Mouse (Mus musculus) right cerebral cortex, postnatal 4 days (tissue): ENCODE measurements at regions not wholly inside any gene's neighbourhood (a gene's known extent, or its start where the extent isn't known, plus 50 kb on each side); places are given as distances from the start of the nearest gene placed in this dataset.

Experiments used
- DNase-seq: peaks from one replicate; pipeline ENCODE4 v3.0.0-alpha.2; 2022

DNA sequence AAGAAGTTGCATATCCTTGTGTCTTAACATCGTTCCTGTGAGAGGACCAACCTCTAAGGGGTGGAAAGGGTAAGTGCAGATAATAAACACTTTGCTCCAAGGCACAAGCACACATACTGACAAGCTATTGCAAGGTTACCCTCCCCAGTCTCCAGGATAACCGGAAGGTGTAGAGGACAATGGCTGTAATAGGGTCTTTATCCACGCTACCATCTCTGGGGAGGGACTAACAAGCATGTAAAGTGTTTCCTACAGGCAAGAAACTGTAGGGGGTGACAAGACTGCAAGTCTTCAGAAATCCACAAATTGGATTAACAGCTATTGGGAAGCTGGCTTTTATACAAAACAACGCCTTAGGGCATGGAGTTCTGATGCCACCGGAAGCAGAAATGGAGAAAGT lies 197.5 kb upstream of the Chl1 start:
- no peak for DNase-seq

DNA sequence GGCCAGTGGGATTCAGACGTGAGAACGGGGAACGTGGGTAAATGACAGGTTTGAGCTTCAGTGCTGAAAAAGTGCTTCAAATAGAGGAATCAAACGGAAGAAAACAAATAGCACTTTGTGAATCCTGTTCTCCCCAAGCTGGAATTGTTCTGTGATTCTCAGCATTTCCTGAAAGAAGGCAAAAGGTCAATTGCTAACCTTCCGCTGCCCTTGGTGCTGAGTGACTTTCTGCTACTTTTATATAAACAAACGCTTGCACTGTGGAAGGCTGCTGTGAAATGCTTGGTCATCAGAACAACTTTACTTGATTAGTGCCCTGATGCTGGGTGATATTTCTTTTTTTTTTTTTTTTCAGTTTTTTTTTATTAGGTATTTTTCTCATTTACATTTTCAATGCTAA lies 192.3 kb upstream of the Chl1 start:
- no peak for DNase-seq

DNA sequence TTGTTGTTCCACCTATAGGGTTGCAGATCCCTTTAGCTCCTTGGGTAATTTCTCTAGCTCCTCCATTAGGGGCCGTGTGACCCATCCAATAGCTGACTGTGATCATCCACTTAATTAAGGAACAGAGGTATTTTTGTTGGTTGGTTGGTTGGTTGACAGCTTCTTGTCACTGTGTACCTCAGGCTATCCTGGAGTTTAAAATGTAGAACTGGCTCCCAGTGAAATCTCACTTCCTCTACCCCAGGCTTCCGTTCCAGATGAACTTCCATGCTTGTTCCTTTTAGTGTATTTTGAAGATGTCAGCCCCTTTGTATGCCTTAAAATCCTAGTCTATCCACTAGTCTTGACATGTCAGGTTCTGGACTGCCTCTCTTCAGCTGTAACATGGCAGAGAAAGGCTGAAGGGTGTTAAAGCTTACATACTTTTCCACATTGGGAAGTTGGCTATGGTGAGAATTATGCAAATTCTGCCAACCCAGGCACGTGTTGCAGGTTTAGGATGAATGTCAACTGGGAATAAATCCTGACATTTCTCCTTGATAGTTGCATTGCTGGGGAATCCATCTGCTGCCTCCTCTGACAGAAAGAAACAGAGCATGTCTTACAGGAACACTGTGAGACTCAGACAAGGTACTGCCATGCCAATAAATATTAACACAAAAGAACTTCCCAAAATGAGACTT lies 191.6 kb upstream of the Chl1 start:
- DNase-seq, result no peak

DNA sequence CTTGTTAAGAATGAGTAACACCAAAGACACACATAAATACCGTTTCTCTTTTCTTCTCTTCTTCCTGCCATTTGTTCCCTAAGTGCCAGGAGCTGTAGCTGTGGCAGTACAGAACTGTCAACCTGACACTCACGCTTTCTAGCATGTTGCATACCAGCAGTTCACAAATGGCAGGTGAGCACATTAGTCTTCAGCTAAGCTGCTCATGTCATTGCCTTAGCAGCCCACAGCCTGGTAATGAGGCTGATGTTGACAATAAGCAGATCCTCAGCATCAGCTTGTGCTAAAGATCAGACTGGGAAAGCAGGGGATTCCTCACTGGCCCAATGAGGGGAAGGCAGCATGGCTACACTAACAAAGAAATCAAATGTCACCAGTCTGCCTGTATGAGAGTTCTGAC lies 190.4 kb upstream of the Chl1 start:
- DNase-seq, result no peak

DNA sequence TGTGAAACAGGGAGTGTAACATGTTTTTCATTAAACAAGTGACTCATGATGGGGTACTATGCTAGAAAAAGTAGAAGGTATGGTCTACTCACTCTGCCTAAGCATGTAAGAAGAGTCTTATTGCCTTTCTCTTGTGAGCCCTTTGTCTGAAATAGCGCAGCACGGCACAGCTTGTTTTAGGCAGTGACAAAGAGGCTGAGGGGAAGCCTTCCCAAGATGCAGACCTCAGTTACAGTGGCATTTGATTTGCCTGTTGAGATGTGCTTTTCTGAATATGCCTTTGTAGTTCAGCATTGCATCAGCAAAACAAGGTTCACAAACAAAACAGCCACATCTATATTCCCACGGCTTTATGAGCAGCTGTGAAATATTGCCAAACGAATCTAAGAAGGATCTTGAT lies 189.8 kb upstream of the Chl1 start:
- DNase-seq, result no peak

DNA sequence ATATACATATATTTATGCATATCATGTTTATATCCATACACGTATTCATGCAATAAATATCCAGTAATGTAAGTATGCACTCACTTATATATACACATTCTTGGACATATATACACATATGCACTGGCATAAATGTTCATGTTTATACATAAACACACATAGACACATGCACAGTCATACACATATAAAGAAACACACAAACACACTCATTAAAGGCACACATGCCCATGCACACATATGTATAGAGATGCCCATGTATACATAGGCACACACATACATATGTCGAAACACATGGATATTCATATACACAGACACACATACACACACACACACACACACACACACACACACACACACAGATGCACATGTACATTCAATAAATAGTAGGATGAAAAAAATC lies 189.3 kb upstream of the Chl1 start:
- no peak for DNase-seq

DNA sequence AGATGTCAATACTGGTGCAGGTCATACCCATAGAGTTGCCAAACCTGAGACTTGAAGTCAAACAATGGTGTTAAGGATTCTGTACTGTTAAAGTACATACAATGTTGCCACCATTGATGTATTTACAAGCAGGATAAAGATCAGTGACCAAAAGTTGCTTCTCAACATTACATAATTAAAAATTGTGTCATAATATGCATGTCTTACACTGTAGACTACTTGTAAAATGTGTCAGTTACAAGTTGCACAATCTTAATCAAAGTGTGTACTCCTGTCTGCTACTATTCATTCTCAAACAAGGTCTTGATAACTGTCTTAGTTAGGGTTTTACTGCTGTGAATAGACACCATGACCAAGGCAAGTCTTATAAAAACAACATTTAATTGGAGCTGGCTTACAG lies 187.9 kb upstream of the Chl1 start:
- DNase-seq, result no peak

DNA sequence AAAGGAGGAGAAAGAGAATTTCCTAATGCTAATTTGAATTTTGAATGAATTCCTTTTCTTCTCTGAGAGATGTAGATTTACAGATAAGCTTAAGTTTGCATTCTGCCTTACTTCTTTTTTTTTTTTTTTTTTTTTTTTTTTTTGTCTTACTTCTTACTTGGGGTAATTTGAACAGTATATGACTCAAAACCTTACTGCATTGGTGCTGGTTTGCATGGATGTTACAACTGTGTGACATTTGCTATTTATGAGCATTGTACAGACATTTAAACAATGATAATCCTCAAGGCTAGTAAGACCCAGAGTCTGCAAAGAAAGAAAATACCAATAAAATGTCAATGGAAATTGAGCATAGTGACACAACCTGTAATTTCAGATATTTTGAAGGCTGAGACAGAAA lies 174.7 kb upstream of the Chl1 start:
- no peak for DNase-seq

DNA sequence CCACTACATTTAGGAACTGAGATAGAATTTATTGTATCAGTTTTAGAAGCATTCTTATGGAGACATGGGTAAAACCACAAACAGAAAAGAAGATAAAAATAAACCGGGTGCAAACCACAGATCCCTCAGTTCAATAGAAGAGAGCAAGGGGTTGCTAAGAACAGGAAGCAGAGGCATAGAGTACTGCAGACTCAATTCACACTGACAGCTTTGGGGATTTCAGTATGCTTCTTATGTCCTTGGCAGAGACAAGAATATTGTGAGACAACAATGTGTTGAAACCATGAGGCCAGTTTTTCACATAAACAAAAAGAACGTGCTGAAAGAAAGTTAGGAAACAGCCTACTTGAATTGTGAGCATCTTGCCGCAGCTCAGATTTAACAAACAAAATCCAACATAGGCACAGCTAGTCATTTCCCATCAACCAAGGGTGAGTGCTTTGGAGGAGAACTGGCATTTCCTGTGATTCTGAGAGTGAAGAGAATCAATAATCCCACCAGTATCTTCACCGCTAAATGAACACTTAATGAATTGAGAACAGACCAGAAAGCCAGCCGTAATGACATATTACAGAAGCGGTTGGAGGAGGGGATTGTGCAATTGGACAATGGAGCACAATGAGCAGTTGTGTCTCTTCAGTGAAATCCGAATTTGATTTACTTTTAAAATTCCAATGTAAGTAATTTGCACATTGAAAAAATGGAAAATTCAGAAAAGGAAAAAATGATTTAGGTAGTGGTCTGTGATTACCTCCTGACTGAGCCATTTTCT lies 170.2 kb upstream of the Chl1 start:
- no peak for DNase-seq

DNA sequence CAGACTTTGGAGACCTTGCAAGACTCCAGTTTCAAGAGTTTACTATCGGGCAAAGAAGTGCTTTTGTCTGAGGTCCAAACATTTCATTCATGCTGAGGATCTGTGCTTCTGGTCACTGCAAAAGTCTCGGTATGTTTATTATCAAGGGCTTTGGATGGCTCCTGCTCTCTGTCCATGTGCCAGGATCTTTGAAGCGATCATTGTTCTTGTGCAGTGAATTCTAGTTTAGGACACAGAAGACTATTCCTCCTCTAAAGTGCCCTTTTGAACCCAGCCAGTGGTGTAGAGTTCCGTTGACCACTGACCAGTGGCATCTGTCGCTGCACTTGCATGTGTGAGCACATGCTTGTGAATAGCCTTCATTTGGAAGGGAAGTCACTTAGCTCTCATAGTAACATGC lies 166.9 kb upstream of the Chl1 start:
- DNase-seq, result no peak

DNA sequence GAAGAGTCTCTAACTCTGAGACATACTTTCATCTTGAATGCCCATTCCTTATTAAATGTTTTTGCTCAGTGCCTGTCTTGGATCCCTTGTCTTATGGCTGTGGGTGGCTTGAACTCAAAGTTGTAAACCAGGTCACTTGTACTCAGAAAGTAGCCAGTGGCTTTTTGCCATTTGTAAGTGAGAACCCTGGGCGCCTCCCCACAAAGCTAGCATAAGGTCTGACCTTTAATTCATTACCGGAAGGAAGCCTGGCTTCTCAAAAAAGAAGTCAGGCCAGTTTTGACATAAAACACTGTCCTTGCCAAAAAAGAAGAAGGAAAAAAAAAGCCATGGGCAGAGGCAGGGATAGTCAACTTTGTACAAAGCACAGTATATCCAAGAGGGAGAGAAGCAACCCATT lies 166.0 kb upstream of the Chl1 start:
- DNase-seq, result no peak

DNA sequence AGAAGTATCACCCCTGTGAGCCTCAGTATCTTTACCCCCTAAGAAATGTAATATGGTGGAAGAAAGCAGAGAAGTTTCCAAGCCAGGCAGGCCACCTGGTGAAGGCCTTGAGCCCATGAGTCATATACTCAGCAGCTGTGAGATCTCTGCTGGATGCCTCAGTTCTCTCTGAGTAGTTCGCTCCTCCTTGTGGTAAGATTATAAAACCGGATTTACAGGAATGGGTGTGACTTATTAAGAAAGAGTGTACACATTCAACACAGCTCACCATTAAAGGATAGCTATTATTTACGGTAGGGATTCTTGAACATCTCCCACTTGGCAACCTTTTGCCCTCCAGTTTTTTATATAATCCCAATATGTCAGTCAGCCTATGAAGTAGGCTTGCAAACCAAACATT lies 165.2 kb upstream of the Chl1 start:
- no peak for DNase-seq

DNA sequence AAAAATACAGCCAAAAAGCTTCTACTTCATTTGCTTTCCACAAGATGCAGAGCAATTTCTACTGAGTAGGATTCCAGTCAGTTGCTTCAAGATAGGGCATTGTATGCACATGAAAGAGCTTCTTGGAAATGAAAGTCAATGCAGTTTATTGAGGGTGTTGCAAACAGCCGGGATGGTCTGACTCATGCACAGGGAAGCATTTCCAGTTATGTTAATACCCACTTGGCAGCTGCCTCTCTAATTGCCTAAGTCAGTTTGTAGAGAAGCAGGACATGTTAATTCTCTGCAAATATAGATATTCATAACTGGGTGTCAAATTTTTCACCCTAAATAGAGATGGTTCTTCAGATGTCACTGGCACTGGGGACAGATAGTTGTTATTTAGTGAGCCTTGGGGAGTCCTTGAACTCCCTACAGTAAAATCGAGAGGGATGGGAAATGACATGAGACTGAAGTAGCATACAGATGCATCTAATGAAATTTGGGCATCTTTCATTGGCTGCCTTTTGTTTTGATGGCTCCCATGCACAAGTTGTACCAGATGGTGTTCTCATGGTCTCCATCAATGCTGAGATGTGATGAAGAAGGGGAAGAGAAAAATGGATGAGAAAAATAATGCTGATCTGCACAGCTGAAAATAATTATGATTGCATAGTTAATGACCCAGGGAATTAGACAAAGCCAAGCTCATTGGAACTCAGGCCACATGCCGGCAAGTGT lies 157.8 kb upstream of the Chl1 start:
- no peak for DNase-seq

DNA sequence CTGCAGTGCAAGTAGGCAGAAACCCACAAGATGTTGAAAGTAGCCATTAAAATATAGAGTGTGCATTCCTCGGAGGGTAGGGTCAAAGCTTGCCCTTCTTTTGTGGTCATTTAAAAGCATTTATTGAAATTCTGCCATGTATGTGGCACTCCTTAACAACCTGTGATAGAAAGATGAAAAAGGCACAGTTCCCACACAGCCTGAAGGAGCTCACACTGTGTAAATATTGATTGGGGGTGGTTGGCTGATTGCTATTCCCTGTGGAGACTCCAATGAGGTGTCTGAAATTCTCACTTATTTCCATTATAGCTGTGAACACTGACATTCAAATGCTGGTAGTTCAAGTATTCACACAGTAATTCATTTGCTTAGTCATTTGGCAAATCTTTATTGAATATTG lies 157.0 kb upstream of the Chl1 start:
- DNase-seq, result no peak

DNA sequence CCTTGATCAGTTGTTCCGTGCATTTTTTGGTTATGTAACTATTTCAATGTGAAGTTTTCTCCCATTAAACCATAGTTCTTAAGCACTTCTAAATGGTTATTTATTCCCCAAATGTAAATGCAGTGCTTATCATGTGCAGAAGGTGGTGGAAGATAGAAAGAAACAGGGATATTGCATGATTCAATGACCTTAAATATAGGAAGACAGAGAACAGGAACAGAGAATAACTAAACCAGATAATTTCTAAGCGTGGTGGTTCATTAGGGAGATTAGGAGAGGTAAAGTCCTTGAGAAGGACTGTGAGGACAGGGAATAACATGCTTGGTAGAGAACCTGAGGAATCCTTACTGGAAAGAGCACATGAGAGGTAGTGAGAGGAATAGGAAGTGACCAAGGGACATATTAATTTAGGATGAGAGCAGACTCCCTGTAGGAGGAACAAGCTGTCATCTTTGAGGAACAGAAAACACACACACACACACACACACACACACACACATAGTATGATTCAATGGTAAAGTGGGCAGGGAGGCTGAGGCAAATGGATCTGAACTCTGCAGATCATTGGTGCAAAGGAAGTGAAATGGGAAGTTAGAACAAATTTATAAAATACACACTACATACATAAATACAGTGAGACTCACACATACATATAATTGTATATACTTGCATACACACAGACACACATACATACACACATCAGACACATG lies 143.4 kb upstream of the Chl1 start:
- no peak for DNase-seq

DNA sequence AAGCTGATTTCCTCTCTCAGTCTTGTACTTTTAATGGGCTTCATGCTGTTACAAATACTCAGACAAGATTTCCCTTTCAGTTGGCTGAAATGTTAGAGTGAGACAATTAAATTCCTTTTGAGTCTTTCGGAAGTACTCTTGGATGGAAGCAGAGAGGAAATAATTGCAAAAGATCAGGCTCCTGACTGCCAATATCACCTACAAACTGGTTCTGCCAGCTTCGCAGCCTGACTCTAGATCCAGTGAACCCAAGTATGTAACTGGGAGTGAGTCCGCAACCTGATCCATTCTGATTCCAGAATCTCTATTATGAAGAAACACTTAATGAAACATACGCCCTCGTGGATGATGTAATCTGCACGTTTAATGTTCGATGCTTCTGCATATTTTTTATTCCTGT lies 135.4 kb upstream of the Chl1 start:
- no peak for DNase-seq

DNA sequence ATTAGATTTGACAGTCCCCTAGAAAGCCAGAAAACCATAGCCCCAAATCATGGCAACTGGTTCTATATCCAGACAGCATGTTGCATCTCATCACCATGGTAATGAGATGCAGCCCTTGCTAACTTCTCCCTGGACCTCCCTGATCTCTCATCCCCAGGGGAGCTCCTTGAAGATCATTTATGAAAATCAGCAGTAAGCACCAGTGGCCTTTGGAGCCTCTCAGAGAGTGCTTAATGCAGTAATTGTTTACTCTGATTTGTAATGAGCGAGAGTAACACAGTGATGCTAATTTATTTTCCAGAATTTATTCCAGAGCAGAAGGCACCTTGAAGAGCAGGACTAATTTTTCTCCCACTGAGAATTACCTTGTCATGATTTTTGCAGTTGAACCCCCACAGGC lies 133.1 kb upstream of the Chl1 start:
- DNase-seq, result no peak

DNA sequence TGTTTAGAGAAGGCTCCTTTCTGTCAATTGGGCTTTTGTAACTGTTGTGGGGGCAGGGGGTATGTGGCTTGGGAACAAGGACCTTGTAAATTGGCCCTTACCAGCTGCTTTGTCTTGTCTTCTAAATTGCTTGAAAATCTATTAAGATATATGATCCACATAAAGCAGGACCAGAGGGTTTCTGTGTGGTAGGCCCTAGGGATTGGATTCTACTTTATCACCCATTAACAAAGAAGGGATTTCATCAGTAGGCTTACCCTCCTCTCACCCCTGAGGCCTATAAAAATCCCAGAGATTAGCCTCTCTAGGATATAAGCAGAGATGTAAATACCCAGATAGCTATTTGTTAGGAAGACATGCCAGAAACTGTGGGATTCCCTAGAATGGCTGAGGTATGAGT lies 132.3 kb upstream of the Chl1 start:
- no peak for DNase-seq

DNA sequence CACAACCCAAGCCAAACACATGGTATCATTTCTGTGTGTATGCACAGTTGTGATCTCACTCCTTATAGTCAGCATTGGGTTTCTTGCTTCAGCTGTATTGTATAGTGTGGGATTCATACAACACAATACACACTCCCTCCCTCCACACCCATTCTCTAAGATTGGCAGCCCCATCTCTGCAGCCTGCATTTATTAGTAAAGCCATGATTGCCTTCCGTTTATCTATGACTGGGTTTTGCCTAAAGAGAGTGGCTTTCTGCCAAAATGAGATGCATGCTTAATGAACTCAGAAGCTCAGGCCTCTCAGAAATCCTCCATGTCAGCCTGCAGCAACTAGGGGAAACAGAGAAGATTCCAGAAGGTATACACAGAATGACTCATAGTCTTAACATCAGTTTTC lies 129.4 kb upstream of the Chl1 start:
- DNase-seq, result no peak

DNA sequence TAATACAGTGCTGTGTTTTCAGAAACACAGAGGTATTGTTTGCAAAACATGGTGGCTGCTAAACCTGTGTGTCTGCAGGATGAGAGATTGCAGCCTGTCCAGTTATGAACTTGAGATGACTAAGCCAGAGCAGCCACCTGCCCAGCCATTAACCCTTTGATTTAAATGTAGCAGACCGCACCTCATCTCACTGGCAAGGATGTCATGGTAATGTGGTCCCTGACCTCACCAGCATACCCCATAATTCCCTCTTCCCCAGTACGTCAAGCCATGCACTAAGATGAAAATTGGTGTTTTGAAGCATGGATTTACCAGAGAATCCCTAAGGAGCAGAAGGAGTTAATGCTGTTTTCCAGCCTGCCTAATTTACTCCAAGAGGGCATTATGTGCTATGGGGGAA lies 128.5 kb upstream of the Chl1 start:
- no peak for DNase-seq

DNA sequence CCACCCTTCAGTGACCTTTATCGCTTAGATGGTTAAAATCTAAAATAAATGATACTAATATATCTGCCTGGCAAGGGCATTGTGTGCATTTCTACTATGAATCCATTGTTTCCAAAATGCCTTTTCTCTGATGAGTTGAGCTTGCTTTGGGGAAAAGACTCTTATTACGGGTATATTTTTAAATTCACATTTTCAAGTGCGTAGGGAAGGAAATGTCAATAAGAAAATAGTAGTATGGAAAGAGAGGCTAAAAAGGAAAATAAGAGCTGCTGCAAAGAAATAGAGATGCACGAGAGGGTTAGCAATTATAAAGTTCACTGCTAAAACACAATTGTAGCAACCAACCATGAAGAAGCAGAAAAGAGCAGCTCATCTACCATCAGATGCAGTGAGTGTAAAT lies 123.8 kb upstream of the Chl1 start:
- DNase-seq, result no peak

DNA sequence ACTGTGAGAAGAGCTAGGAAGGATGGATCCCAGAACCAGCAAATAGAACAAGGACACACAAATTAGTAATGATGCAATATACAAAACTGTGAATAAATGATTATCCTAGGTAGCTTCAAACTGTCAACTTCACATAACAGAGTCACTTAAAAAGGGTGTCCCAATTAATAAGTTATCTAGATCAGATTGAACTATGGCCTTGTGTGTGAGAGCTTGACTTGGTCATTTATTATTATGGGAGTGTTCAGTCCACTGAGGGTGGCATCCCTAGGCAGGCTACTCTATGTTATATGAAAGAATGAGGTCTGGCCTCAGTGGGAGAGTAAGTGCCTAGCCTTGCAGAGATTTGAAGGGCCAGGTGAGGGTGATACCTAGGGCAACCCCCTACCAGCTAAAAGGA lies 104.4 kb upstream of the Chl1 start:
- no peak for DNase-seq

DNA sequence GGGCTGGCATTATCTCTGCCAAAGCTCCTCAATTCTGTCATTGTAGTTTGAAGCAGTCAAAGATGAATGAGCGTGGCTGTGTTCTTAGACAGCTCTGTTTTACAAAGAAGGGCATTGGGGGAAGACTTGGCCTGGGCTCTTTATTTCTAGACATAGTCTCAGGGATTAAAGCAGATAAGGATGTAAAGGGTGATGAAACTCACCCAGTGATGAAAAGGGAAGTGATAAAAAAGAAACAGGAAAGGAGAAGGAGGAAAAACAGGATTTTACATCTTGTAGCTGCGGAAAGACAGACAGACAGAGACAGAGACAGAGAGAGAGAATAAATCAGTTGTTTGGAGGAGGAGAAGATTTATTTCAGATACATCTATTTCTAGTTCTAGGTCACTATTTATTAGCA lies 95.5 kb upstream of the Chl1 start:
- DNase-seq, result no peak
